Mouse (Mus musculus) heart, postnatal 14 days (tissue): Measurements from ENCODE around the gene Fosl1. TPM values are rescaled to one million over a fixed set of nuclear protein-coding genes. Genes with fewer than 3 reads are reported as not detected.
"Not testable (repeated sequence)": the region's sequence is repeated elsewhere in the genome, so short reads cannot be mapped to it uniquely, and the experiment has no call there.

ENCODE experiments used
- DNase-seq, 2 experiments: peaks; one replicate each; pipeline ENCODE4 v3.0.0; 2021 to 2022
- intact Hi-C: fragments of 180-260 bp; cut with DNase I; formaldehyde crosslinking; loops from one replicate; pipeline ENCODE4 v1.15.1; 2025
- total RNA-seq, 2 experiments: library from RNA; stranded (reverse); gene quantifications; 2 replicates each; pipeline ENCODE4 v1.2.3; 2021

Fosl1 gene
- total RNA-seq, 2 experiments from 2014 or later, result not detected

- intact Hi-C loops, result loop anchor here (2.0 to 10.0 kb wide), 2 partner anchors 17 to 851 kb away; partner anchors contain the start of genes Map4k2 and Snx32
Measured at GRCm38 (mm10) chr19:5493301-5493721, 46.0 kb downstream of the Fosl1 start.

DNA sequence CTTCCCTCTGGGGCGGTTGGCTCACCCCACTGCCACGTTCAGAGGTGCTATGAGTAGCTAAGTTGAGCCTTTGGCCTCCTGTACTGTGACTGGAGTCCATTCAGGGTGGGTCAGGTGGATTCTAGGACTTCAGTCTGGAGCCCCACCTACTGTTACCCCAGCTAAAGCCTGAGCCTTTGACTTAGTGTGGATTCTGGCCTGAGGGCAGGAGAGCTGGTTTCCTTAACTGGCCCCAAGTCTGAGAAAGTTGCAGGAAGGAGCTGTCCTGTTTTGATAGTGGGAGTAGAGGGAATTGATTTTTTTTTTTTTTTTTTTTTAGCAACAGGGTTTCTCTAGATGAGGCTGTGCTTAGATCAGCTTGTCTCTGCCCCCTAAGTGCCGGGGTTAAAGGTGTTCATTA lies 47.0 kb downstream of the Fosl1 start:
- DNase-seq, result no peak
- intact Hi-C loops, result loop anchor here (10.0 kb wide), 1 partner anchor 850 kb away; the partner anchor contains the start of gene Map4k2

More at GRCm38 (mm10) chr19:5493301-5493721, 46.0 kb downstream of the Fosl1 start:
- not testable (repeated sequence) for DNase-seq

DNA sequence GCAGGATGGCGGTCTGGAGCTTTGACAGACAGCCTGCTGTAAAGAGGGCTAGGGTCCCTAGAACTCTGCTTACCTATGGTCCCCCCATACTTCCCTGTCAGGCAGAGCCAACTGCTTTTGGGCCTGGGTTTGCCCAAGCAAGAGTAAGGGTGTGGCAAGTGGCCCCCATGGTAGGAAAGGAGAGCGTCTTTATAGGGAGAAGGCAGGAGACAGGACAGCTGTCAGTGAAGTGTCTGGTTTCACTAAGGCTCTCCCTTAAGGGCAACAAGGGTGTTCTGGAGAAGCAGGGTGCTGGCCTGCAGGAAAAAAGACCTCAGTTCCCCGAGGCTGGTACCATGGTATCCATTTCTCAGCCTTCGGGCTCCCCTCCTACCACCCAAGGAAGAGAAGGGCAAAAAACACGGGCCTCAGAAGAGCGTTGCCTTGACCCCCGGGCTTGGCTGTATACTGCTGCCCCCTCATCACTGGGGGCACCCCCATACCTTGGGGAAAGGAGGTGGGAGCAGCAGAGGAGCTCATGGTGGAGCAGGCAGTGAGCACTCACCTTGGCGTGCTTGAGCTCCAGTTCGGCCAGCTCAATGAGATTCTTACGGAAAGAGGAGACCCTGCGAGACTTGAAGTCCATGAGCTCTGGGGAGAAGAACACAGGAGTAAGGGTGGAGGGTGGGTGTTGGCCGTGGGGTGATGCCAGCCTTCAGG lies 48.2 kb downstream of the Fosl1 start:
- no peak for DNase-seq
- intact Hi-C loops, result loop anchor here (10.0 kb wide), 1 partner anchor 849 kb away; the partner anchor contains the start of gene Map4k2

- DNase-seq, result no peak
- intact Hi-C loops, result loop anchor here (10.0 kb wide), 1 partner anchor 849 kb away; the partner anchor contains the start of gene Map4k2
Measured at GRCm38 (mm10) chr19:5496052-5496370, 48.7 kb downstream of the Fosl1 start.

DNA sequence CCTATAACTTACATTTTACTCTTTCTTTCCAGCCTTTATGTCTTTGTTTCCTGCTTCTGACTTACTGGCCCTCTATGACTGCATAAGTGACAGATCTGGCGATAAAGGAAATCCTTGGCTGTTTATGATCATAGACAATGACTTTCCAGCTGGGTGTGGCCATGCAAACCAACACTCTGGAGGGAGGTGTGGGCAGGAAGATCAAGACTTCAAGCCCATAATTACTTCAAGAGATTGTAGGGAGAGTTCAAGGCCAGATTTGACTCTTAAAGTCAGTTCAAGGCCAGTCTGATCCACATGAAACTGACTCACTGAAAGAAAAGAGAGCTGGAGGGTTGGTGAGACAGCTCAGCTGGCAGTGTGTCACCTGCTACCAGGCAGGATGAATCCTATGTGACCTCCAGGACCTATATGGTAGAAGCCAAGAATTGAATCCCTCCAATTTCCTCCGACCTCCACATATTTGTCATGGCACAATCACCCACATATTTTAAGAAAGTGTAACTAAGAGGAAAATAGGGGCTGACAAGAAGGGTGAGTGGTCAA lies 53.1 kb downstream of the Fosl1 start:
- intact Hi-C loops, result no loop called here
- no peak for DNase-seq

DNA sequence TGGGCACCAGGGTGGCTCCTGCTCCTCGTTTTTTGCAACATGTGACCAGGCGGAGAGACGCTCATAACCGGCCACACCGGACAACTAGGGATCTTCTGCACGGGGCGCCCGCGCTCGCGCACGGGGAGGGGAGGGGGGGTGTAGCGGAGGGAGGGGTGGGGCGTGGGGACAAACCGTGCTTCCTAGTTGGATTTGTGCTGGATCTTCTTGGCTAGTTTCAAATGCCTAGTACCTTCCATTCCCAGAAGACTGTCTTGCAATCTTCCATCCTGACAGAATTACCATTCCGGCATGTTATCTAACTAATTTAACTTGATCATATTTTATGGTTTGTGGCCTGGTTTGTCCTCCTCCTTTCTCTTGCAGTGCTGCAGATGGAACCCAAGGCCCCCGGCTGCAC lies 56.3 kb downstream of the Fosl1 start, which contains the start of gene 1700020D05Rik:
Gene 1700020D05Rik, minus strand, starts transcription at position 101 of the 400 bp plus-strand sequence.
- intact Hi-C loops, result no loop called here
- DNase-seq, result no peak

Other genes with a start within 250 kb of the Fosl1 start
- gene Pacs1, start 174.4 kb upstream of the Fosl1 start, total RNA-seq, result 10 to 100 TPM; 21.5 to 22.1 TPM
- 100 to 1,000 TPM; 109 to 116 TPM for gene Sf3b2, start 152.1 kb upstream of the Fosl1 start, total RNA-seq
- 10 to 100 TPM; 20.0 to 23.8 TPM for gene Gal3st3, start 149.2 kb upstream of the Fosl1 start, total RNA-seq
- gene Catsper1, start 111.8 kb upstream of the Fosl1 start, total RNA-seq, result not detected
- gene Cst6, start 98.0 kb upstream of the Fosl1 start, total RNA-seq, result 1 to 10 TPM; 4.6 to 4.9 TPM
- 10 to 100 TPM; 21.5 to 22.6 TPM for gene Eif1ad, start 80.8 kb upstream of the Fosl1 start, total RNA-seq
- 100 to 1,000 TPM; 115 to 145 TPM for gene Banf1, start 80.4 kb upstream of the Fosl1 start, total RNA-seq
- gene Sart1, start 58.8 kb upstream of the Fosl1 start, total RNA-seq, result 10 to 100 TPM; 47.5 to 49.5 TPM
- under 1 TPM; 0.31 to 0.90 TPM for gene Tsga10ip, start 45.0 kb upstream of the Fosl1 start, total RNA-seq
- 100 to 1,000 TPM; 252 to 264 TPM for gene Drap1, start 22.6 kb upstream of the Fosl1 start, total RNA-seq
- 10 to 100 TPM; 39.9 to 41.9 TPM for gene AI837181, start 22.4 kb upstream of the Fosl1 start, total RNA-seq
- 10 to 100 TPM in 1 of 2 experiments, 1 to 10 TPM in 1; 10.0 to 11.2 TPM for gene Ccdc85b, start 10.3 kb downstream of the Fosl1 start, total RNA-seq
- gene Fibp, start 13.1 kb downstream of the Fosl1 start, total RNA-seq, result 10 to 100 TPM; 55.7 to 63.2 TPM
- gene Ctsw, start 21.0 kb downstream of the Fosl1 start, total RNA-seq, result under 1 TPM in 1 of 2 experiments, not detected in 1; 0.71 TPM
- 10 to 100 TPM; 17.9 to 18.3 TPM for gene Efemp2, start 26.4 kb downstream of the Fosl1 start, total RNA-seq
- 10 to 100 TPM; 22.2 to 24.9 TPM for gene Mus81, start 40.9 kb downstream of the Fosl1 start, total RNA-seq
- 100 to 1,000 TPM; 274 to 350 TPM for gene Cfl1, start 42.9 kb downstream of the Fosl1 start, total RNA-seq
- gene 1700020D05Rik, start 56.2 kb downstream of the Fosl1 start, total RNA-seq, result 1 to 10 TPM in 1 of 2 experiments, under 1 TPM in 1; 0.93 to 1.2 TPM
- gene Snx32, start 63.0 kb downstream of the Fosl1 start, total RNA-seq, result 1 to 10 TPM; 6.6 to 8.5 TPM
- gene Ovol1, start 113.1 kb downstream of the Fosl1 start, total RNA-seq, result not detected
- gene Ap5b1, start 120.5 kb downstream of the Fosl1 start, total RNA-seq, result 1 to 10 TPM; 2.3 to 3.5 TPM
- gene Rnaseh2c, start 154.3 kb downstream of the Fosl1 start, total RNA-seq, result 10 to 100 TPM; 50.8 to 51.8 TPM
- 10 to 100 TPM; 28.4 to 30.8 TPM for gene Kat5, start 162.7 kb downstream of the Fosl1 start, total RNA-seq
- 10 to 100 TPM; 25.8 to 29.9 TPM for gene Rela, start 189.9 kb downstream of the Fosl1 start, total RNA-seq
- gene Sipa1, start 216.2 kb downstream of the Fosl1 start, total RNA-seq, result 10 to 100 TPM; 32.7 to 33.8 TPM
- 10 to 100 TPM; 35.9 to 37.2 TPM for gene Map3k11, start 241.2 kb downstream of the Fosl1 start, total RNA-seq
- gene Pcnx3, start 241.4 kb downstream of the Fosl1 start, total RNA-seq, result 10 to 100 TPM; 24.0 to 24.9 TPM